Mouse (Mus musculus): ENCODE results near the gene Gm4836.
"Not testable (repeated sequence)": the region's sequence is repeated elsewhere in the genome, so short reads cannot be mapped to it uniquely, and the experiment has no call there.

Gm4836 gene

DNA sequence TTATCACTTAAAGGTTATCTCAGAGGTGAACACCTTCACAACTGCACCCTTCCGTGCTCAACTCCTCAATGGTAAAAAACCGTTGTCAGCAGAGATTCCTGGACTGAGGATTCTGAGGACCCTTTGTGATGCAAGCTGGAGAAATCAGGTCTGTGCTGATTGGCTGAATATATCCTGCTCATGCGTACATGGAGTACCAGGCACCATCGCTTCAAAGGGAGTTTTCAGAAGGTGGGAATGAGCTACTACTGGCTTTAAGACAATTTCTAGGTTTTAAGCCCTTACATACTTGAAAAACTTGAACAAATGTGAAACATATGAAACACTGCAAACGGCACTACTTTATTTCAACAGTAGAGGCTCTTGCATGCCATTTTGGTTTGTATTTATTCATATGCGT, at the start of gene Gm4836:
Gene Gm4836, minus strand, starts transcription at position 101 of the 400 bp plus-strand sequence.
- DNase-seq: not testable (repeated sequence)
